Mouse (Mus musculus) MEL (cell line): ENCODE data around the gene Mfsd4a. TPM values are rescaled to one million over a fixed set of nuclear protein-coding genes. Genes with fewer than 3 reads are reported as not detected.

Experiments
- DNase-seq: peaks from one replicate; pipeline ENCODE4 v3.0.0; 2011; ENCODE audit warnings: low read depth, low spot score
- H3K27ac ChIP-seq: 2 replicates; pipeline ENCODE4 v1.5.1; 2012; ENCODE audit warnings: low read depth, mild to moderate bottlenecking, control low read depth, low read length, moderate library complexity; ENCODE audit not compliant: control insufficient read depth
- H3K27me3 ChIP-seq, 2 experiments: fragments of 150-350 bp in 1 of 2; sonication (generic) in 1 of 2; 2 replicates each; pipeline ENCODE4 v1.6.1; 2012; ENCODE audit warnings: low read length in 2 of 2, mild to moderate bottlenecking in 2 of 2, improper control_type of control experiment in 1 of 2, moderate library complexity in 1 of 2; ENCODE audit not compliant: insufficient read depth in 2 of 2, control insufficient read depth in 1 of 2
- H3K36me3 ChIP-seq, 2 experiments: 2 replicates each; pipeline ENCODE4 v1.6.1; 2012 to 2014; ENCODE audit warnings: low read length in 2 of 2, improper control_type of control experiment in 1 of 2, inconsistent platforms in 1 of 2, mild to moderate bottlenecking in 1 of 2; ENCODE audit not compliant: insufficient read depth in 2 of 2, control insufficient read depth in 1 of 2
- H3K4me1 ChIP-seq, 2 experiments: fragments of 150-350 bp in 1 of 2; sonication (generic) in 1 of 2; 2 replicates each; pipeline ENCODE4 v1.6.1; 2012; ENCODE audit warnings: low read length in 2 of 2, improper control_type of control experiment in 1 of 2, mild to moderate bottlenecking in 1 of 2; ENCODE audit not compliant: insufficient read depth in 2 of 2, control insufficient read depth in 1 of 2
- H3K4me3 ChIP-seq, 2 experiments: fragments of 150-350 bp in 1 of 2; sonication (generic) in 1 of 2; 2 replicates each; pipeline ENCODE4 v1.5.1; 2012; ENCODE audit warnings: low read depth in 2 of 2, low read length in 2 of 2, mild to moderate bottlenecking in 2 of 2, moderate library complexity in 2 of 2, control low read depth in 1 of 2, improper control_type of control experiment in 1 of 2; ENCODE audit not compliant: control insufficient read depth in 1 of 2, insufficient read depth in 1 of 2
- H3K79me2 ChIP-seq: 2 replicates; pipeline ENCODE4 v1.6.1; 2012; ENCODE audit warnings: mild to moderate bottlenecking, low read length, moderate library complexity; ENCODE audit not compliant: control insufficient read depth, poor library complexity, insufficient read depth
- H3K9ac ChIP-seq: 2 replicates; pipeline ENCODE4 v1.6.1; 2012; ENCODE audit warnings: low read depth, mild to moderate bottlenecking, control low read depth, low read length, moderate library complexity; ENCODE audit not compliant: control insufficient read depth, poor library complexity, severe bottlenecking
- H3K9me3 ChIP-seq: fragments of 150-350 bp; sonication (generic); replicated peaks from 2 replicates; pipeline ENCODE4 v1.6.1; 2012; ENCODE audit warnings: mild to moderate bottlenecking, low read length, improper control_type of control experiment, moderate library complexity; ENCODE audit not compliant: insufficient read depth
- BHLHE40 ChIP-seq: IDR thresholded peaks from 2 replicates; pipeline ENCODE4 v1.6.1; 2012; ENCODE audit warnings: low read depth, mild to moderate bottlenecking, inconsistent platforms, low read length, improper control_type of control experiment, borderline replicate concordance
- CHD1 ChIP-seq: IDR thresholded peaks from 2 replicates; pipeline ENCODE4 v1.6.1; 2012; ENCODE audit warnings: low read depth, mild to moderate bottlenecking, inconsistent platforms, low read length, improper control_type of control experiment
- CHD2 ChIP-seq: IDR thresholded peaks from 2 replicates; pipeline ENCODE4 v1.6.1; 2011; ENCODE audit warnings: low read length, improper control_type of control experiment
- CTCF ChIP-seq, 3 experiments: IDR thresholded peaks in 2 of 3; conservative IDR thresholded peaks in 1 of 3; 2 replicates each; pipeline ENCODE4 v1.5.1; 2011 to 2012; ENCODE audit warnings: low read length in 3 of 3, low read depth in 2 of 3, mild to moderate bottlenecking in 2 of 3, improper control_type of control experiment in 1 of 3, inconsistent platforms in 1 of 3, mixed read lengths in 1 of 3, moderate library complexity in 1 of 3; ENCODE audit not compliant: control insufficient read depth in 1 of 3, insufficient read depth in 1 of 3, poor library complexity in 1 of 3, severe bottlenecking in 1 of 3
- E2F4 ChIP-seq: IDR thresholded peaks from 2 replicates; pipeline ENCODE4 v1.6.1; 2011; ENCODE audit warnings: low read depth, low read length, improper control_type of control experiment, borderline replicate concordance
- EP300 ChIP-seq, 2 experiments: IDR thresholded peaks; 2 replicates each; pipeline ENCODE4 v1.6.1; 2011; ENCODE audit warnings: improper control_type of control experiment in 2 of 2, low read length in 2 of 2, low read depth in 1 of 2, mild to moderate bottlenecking in 1 of 2
- ETS1 ChIP-seq: IDR thresholded peaks from 2 replicates; pipeline ENCODE4 v1.6.1; 2012; ENCODE audit warnings: low read depth, mild to moderate bottlenecking, inconsistent platforms, low read length, improper control_type of control experiment, moderate library complexity
- GATA1 ChIP-seq: IDR thresholded peaks from 2 replicates; pipeline ENCODE4 v1.6.1; 2011; ENCODE audit warnings: low read depth, low read length, improper control_type of control experiment
- KAT2A ChIP-seq: conservative IDR thresholded peaks from 2 replicates; pipeline ENCODE4 v1.6.1; 2012; ENCODE audit warnings: low read depth, low read length, improper control_type of control experiment, inconsistent platforms
- MAFK ChIP-seq: IDR thresholded peaks from 2 replicates; pipeline ENCODE4 v1.6.1; 2011; ENCODE audit warnings: low read depth, mild to moderate bottlenecking, low read length, improper control_type of control experiment, borderline replicate concordance
- MAX ChIP-seq: IDR thresholded peaks from 2 replicates; pipeline ENCODE4 v1.6.1; 2011; ENCODE audit warnings: low read length, improper control_type of control experiment
- MAZ ChIP-seq: IDR thresholded peaks from 2 replicates; pipeline ENCODE4 v1.6.1; 2012; ENCODE audit warnings: low read depth, mild to moderate bottlenecking, inconsistent platforms, low read length, improper control_type of control experiment
- MXI1 ChIP-seq: IDR thresholded peaks from 2 replicates; pipeline ENCODE4 v1.6.1; 2011; ENCODE audit warnings: mild to moderate bottlenecking, low read depth, low read length, improper control_type of control experiment
- MYB ChIP-seq: IDR thresholded peaks from 2 replicates; pipeline ENCODE4 v1.6.1; 2011; ENCODE audit warnings: mild to moderate bottlenecking, low read depth, low read length, improper control_type of control experiment
- MYC ChIP-seq: IDR thresholded peaks from 2 replicates; pipeline ENCODE4 v1.6.1; 2011; ENCODE audit warnings: low read depth, mild to moderate bottlenecking, low read length, improper control_type of control experiment, moderate library complexity
- RCOR1 ChIP-seq: IDR thresholded peaks from 2 replicates; pipeline ENCODE4 v1.6.1; 2012; ENCODE audit warnings: low read depth, mild to moderate bottlenecking, inconsistent platforms, low read length, improper control_type of control experiment
- SIN3A ChIP-seq: IDR thresholded peaks from 2 replicates; pipeline ENCODE4 v1.6.1; 2012; ENCODE audit warnings: low read length, improper control_type of control experiment, inconsistent platforms
- TBP ChIP-seq: IDR thresholded peaks from 2 replicates; pipeline ENCODE4 v1.8.0; 2011; ENCODE audit warnings: low read depth, low read length, improper control_type of control experiment
- TCF12 ChIP-seq: IDR thresholded peaks from 2 replicates; pipeline ENCODE4 v1.6.1; 2014; ENCODE audit warnings: low read depth, mild to moderate bottlenecking, inconsistent platforms, low read length, improper control_type of control experiment, moderate library complexity
- USF2 ChIP-seq, 2 experiments: IDR thresholded peaks; 2 replicates each; pipeline ENCODE4 v1.6.1; 2011 to 2012; ENCODE audit warnings: improper control_type of control experiment in 2 of 2, low read length in 2 of 2, borderline replicate concordance in 1 of 2, inconsistent platforms in 1 of 2, low read depth in 1 of 2, mild to moderate bottlenecking in 1 of 2; ENCODE audit not compliant: insufficient read depth in 1 of 2
- ZC3H11A ChIP-seq: IDR thresholded peaks from 2 replicates; pipeline ENCODE4 v1.6.1; 2012; ENCODE audit warnings: low read depth, mild to moderate bottlenecking, inconsistent platforms, low read length, improper control_type of control experiment
- ZMIZ1 ChIP-seq: IDR thresholded peaks from 2 replicates; pipeline ENCODE4 v1.6.1; 2012; ENCODE audit warnings: low read depth, mild to moderate bottlenecking, inconsistent platforms, low read length, improper control_type of control experiment, moderate library complexity
- ZNF384 ChIP-seq: IDR thresholded peaks from 2 replicates; pipeline ENCODE4 v1.6.1; 2012; ENCODE audit warnings: low read depth, mild to moderate bottlenecking, inconsistent platforms, low read length, improper control_type of control experiment
- polyA plus RNA-seq, 2 experiments: library from polyadenylated mRNA; stranded (reverse) in 1 of 2; unstranded in 1 of 2; fragments of >175 nt in 1 of 2; fragments of >200 nt in 1 of 2; gene quantifications; 2 replicates each; pipeline versions ENCODE4 v1.2.1 to v1.2.4; 2012; ENCODE audit warnings: low replicate concordance in 2 of 2, low read depth in 1 of 2; ENCODE audit not compliant: insufficient read length in 2 of 2, insufficient read depth in 1 of 2, missing spikeins in 1 of 2
- total RNA-seq: library from RNA; depleted of rRNA; stranded (reverse); fragments of 300-350 nt; gene quantifications from 2 replicates; pipeline ENCODE4 v1.2.3, GENCODE M21; 2012

Mfsd4a gene
- total and polyA plus RNA-seq, 3 experiments = 3.6 to 15.5 TPM; not detected in 1

DNA sequence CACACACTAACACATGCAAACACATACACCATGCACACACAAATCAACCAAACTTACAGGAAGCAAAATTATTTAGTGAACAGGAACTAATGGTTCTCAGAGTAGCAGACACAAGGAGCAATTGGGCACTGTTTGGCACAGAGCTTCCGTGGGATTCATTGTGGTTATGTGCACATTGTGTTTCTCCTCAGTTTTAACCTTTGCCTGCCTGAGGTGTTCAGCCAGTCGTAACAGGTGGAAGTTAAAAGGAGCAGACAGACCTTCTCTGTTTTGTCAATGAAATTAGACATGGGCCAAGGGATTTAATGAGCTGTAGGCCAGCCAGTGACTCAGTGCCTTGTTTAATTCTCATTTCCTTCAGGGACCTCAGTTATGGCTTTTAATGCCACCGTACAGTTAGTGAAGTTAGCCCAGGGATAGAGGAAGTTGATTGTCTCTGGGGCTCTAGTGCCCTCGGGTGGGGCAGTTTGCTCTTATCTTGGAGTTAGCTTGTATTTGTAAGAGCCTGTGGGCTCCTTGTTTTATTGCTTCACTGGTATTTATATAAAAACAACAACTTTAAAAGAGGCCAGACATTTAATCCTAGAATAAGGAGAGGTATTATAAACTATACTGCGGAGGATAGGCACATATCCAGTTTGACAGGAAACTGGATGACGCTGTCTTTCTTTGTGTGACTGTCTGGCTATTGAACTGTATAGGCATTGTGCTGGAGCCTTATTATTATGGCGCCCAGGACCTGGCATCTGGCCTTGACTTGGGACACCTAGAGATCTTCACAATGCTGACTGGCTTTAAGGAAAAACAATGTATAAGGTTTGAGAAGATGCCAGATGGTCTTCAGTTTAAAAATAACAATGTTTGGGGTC is 17.6 kb upstream of the Mfsd4a start (continued):
- TF ChIP-seq CTCF (IDR thresholded peaks at IDR 0.05 in 2 of 3, conservative IDR thresholded peaks at IDR 0.05 in 1 of 3; ENCODE audit: control insufficient read depth in 1 of 3, insufficient read depth in 1 of 3, low read depth in 2 of 3, low read length in 3 of 3, poor library complexity in 1 of 3, severe bottlenecking in 1 of 3) (peak in 1 of 3 experiments; percentile 6; a peak in 1 of 6 replicates), ZMIZ1 (no peak), TCF12 (no peak), E2F4 (no peak)
- TF ChIP-seq, all 39 proteins: peak for 8

DNA sequence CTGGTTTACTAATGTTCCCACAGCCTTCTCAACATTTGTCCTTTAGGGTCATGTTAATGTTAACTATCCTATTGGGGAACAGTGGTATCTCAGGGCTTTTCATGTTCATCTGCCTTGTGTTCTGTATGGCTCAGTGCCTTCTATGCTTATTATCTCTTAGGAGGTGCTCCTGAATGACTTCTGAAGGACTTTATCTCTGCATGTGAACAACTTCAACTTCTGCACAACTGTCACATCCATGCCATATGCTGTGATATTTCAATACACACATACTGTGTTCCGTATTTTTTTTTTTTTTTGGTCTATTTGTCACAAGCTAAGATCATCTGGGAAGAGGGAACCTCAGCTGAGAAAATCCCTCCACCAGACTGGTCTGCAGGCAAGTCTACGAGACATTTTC is 10.6 kb upstream of the Mfsd4a start:
- no peaks in the 10 kb centered on the region for H3K9me3 ChIP-seq
- peak; percentile 65 for DNase-seq
- H3K4me3 ChIP-seq = no peak overlapping the region
- H3K36me3 ChIP-seq = peaks cover 0 to 9% of the 10 kb centered on the region in 2 experiments; a peak in 2 of 4 replicates
- H3K9ac ChIP-seq = no peak overlapping the region
- H3K27ac ChIP-seq = no peak overlapping the region
- TF ChIP-seq CHD2 (no peak), MXI1 (peak; percentile 76), MAX (peak; percentile 57; the same call in 1 of the 2 replicates), ZMIZ1 (no peak), CHD1 (no peak), MAZ (no peak), TCF12 (0 out of 2 replicates have a peak, but pooled peaks have one; percentile 35), RCOR1 (peak; percentile 53; the same call in 1 of the 2 replicates), MYB (peak; percentile 47), TBP (no peak), ZC3H11A (no peak), ZNF384 (peak; percentile 88), ETS1 (peak; percentile 74), KAT2A (no peak), USF2 (IDR thresholded peaks at IDR 0.05; ENCODE audit: borderline replicate concordance in 1 of 2, insufficient read depth in 1 of 2, low read depth in 1 of 2, low read length in 2 of 2) (no peak), MAFK (0 out of 2 replicates have a peak, but pooled peaks have one; percentile 28), MYC (peak; percentile 64; the same call in 1 of the 2 replicates), SIN3A (peak; percentile 60; the same call in 1 of the 2 replicates), BHLHE40 (no peak; the same call in 1 of the 2 replicates), GATA1 (peak; percentile 66), EP300 (IDR thresholded peaks at IDR 0.05; ENCODE audit: low read depth in 1 of 2, low read length in 2 of 2) (peak; percentile 77; a peak in 3 of 4 replicates)
- TF ChIP-seq, all 39 proteins: peak for 12
- Histone ChIP-seq H3K4me1 (peaks cover 3 to 7% of the 10 kb centered on the region in 2 experiments), H3K79me2 (no peaks in the 10 kb centered on the region), H3K27me3 (no peaks in the 10 kb centered on the region)
